Mouse (Mus musculus): ENCODE data around the gene Krtap13-1. TPM values are rescaled to one million over a fixed set of nuclear protein-coding genes. Genes with fewer than 3 reads are reported as not detected.

Gene Krtap13-1
- polyA plus RNA-seq, 1 experiment from 2014 or later: not detected

Other genes with a start within 250 kb of the Krtap13-1 start
- gene Cldn17, start 221.9 kb upstream of the Krtap13-1 start, polyA plus RNA-seq (2014; fragmentation: Nextera tagmentation; extraction: Ambion mirVana): not detected in 2 replicates
- 85.1 and 98.7 TPM in 2 replicates for gene Cldn8, start 165.7 kb upstream of the Krtap13-1 start, polyA plus RNA-seq (2014; fragmentation: Nextera tagmentation; extraction: Ambion mirVana)
- not detected in 2 replicates for gene Krtap24-1, start 116.6 kb upstream of the Krtap13-1 start, polyA plus RNA-seq (2014; fragmentation: Nextera tagmentation; extraction: Ambion mirVana)
- gene 2310079G19Rik, start 101.2 kb upstream of the Krtap13-1 start, polyA plus RNA-seq (2014; fragmentation: Nextera tagmentation; extraction: Ambion mirVana): not detected in 2 replicates
- not detected in 2 replicates for gene Krtap26-1, start 81.1 kb upstream of the Krtap13-1 start, polyA plus RNA-seq (2014; fragmentation: Nextera tagmentation; extraction: Ambion mirVana)
- gene Krtap27-1, start 57.2 kb upstream of the Krtap13-1 start, polyA plus RNA-seq (2014; fragmentation: Nextera tagmentation; extraction: Ambion mirVana): not detected in 2 replicates
- not detected in 2 replicates for gene 2310061N02Rik, start 20.9 kb upstream of the Krtap13-1 start, polyA plus RNA-seq (2014; fragmentation: Nextera tagmentation; extraction: Ambion mirVana)
- not detected in 2 replicates for gene Krtap13, start 22.8 kb downstream of the Krtap13-1 start, polyA plus RNA-seq (2014; fragmentation: Nextera tagmentation; extraction: Ambion mirVana)
- gene 2310034C09Rik, start 30.0 kb downstream of the Krtap13-1 start, polyA plus RNA-seq (2014; fragmentation: Nextera tagmentation; extraction: Ambion mirVana): not detected in 2 replicates
- gene 2310057N15Rik, start 45.3 kb downstream of the Krtap13-1 start, polyA plus RNA-seq (2014; fragmentation: Nextera tagmentation; extraction: Ambion mirVana): not detected in 2 replicates
- not detected in 2 replicates for gene Gm5965, start 49.0 kb downstream of the Krtap13-1 start, polyA plus RNA-seq (2014; fragmentation: Nextera tagmentation; extraction: Ambion mirVana)
- gene Gm20741, start 83.4 kb downstream of the Krtap13-1 start, polyA plus RNA-seq (2014; fragmentation: Nextera tagmentation; extraction: Ambion mirVana): not detected in 2 replicates
- gene Krtap15, start 91.4 kb downstream of the Krtap13-1 start, polyA plus RNA-seq (2014; fragmentation: Nextera tagmentation; extraction: Ambion mirVana): not detected in 2 replicates
- gene Krtap14, start 97.3 kb downstream of the Krtap13-1 start, polyA plus RNA-seq (2014; fragmentation: Nextera tagmentation; extraction: Ambion mirVana): not detected in 2 replicates
- gene Krtap19-1, start 140.5 kb downstream of the Krtap13-1 start, polyA plus RNA-seq (2014; fragmentation: Nextera tagmentation; extraction: Ambion mirVana): not detected in 2 replicates
- not detected in 2 replicates for gene Krtap19-2, start 145.4 kb downstream of the Krtap13-1 start, polyA plus RNA-seq (2014; fragmentation: Nextera tagmentation; extraction: Ambion mirVana)
- not detected in 2 replicates for gene Krtap19-3, start 149.2 kb downstream of the Krtap13-1 start, polyA plus RNA-seq (2014; fragmentation: Nextera tagmentation; extraction: Ambion mirVana)
- gene Krtap19-4, start 156.2 kb downstream of the Krtap13-1 start, polyA plus RNA-seq (2014; fragmentation: Nextera tagmentation; extraction: Ambion mirVana): not detected in 2 replicates
- not detected in 2 replicates for gene Krtap19-5, start 167.6 kb downstream of the Krtap13-1 start, polyA plus RNA-seq (2014; fragmentation: Nextera tagmentation; extraction: Ambion mirVana)
- gene Krtap19-9b, start 203.4 kb downstream of the Krtap13-1 start, polyA plus RNA-seq (2014; fragmentation: Nextera tagmentation; extraction: Ambion mirVana): not detected in 2 replicates
- not detected in 2 replicates for gene Krtap16-3, start 234.0 kb downstream of the Krtap13-1 start, polyA plus RNA-seq (2014; fragmentation: Nextera tagmentation; extraction: Ambion mirVana)